ENCODE assay signal across 8 mouse cellular contexts in the genomic region with DNA sequence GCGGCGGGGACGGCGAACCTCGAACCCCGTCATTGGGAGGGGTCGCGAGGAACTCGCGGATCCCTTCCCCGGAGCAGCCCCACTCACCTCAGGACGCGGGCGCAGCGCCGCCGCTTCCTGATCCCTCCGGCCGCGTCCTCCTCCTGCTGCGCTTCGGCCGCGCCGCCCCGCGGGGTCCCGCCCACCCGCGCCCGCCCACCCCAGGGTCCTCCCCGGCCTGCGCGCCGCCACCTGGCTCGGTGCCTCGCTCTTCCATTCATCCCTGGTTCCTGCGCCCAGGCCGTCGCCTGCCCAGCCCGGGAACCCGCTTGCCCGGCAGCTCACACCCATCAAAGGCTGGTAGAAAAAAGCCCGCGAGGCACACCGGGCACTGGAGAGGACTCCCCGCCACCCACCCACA. TPM values are rescaled to one million over a fixed set of nuclear protein-coding genes. Genes with fewer than 3 reads are reported as not detected.
DNase-seq lines count a peak whose midpoint lies in the region; ATAC-seq and TF ChIP-seq lines count a peak whose summit lies in the region.

A gene (minus strand): TSS at position 167 of the 400 bp plus-strand sequence.

- WGBS in forebrain, embryonic 14.5 days: 2% methylated on average over 30 of the region's 47 CpGs
- under 1% methylated on average over 42 of the region's 47 CpGs for WGBS in intestine, postnatal 0 days
- WGBS in midbrain, embryonic 14.5 days: under 1% methylated on average over 47 of the region's 47 CpGs

- H3K4me1 ChIP-seq in forebrain, embryonic 14.5 days (ENCODE audit: control insufficient read depth, insufficient read depth, low read length): peaks cover 5% of the 10 kb centered on the region; the same call in 1 of the 2 replicates
- H3K4me1 ChIP-seq in intestine, postnatal 0 days (replicated peaks; ENCODE audit: control insufficient read depth, insufficient read depth, low read length): no peaks in the 10 kb centered on the region
- H3K4me1 ChIP-seq in midbrain, embryonic 14.5 days (ENCODE audit: control insufficient read depth, insufficient read depth, low read length): 0 out of 2 replicates have a peak, but pooled peaks cover 5% of the 10 kb centered on the region

- peaks cover 39% of the 10 kb centered on the region for H3K27me3 ChIP-seq in forebrain, embryonic 14.5 days (replicated peaks; ENCODE audit: control insufficient read depth, insufficient read depth, low read length)
- H3K27me3 ChIP-seq in intestine, postnatal 0 days (replicated peaks; ENCODE audit: control insufficient read depth, insufficient read depth, low read length): peaks cover 29% of the 10 kb centered on the region
- H3K27me3 ChIP-seq in midbrain, embryonic 14.5 days (ENCODE audit: control insufficient read depth, insufficient read depth, low read length): peaks cover 32% of the 10 kb centered on the region

- H3K9me3 ChIP-seq in forebrain, embryonic 14.5 days (replicated peaks; ENCODE audit: control insufficient read depth, low read length): no peaks in the 10 kb centered on the region
- H3K9me3 ChIP-seq in intestine, postnatal 0 days (ENCODE audit: control insufficient read depth): no peaks in the 10 kb centered on the region
- no peaks in the 10 kb centered on the region for H3K9me3 ChIP-seq in midbrain, embryonic 14.5 days (ENCODE audit: control insufficient read depth, low read length)

- TF ChIP-seq CTCF in intestine, postnatal 0 days (IDR thresholded peaks at IDR 0.05; ENCODE audit: low read depth): no peak

- H3K4me2 ChIP-seq in forebrain, embryonic 14.5 days (ENCODE audit: low read length): peak within 1 kb of the TSS; percentile 67
- peak within 1 kb of the TSS; percentile 74 for H3K4me2 ChIP-seq in intestine, postnatal 0 days (replicated peaks; ENCODE audit: low read depth)
- H3K4me2 ChIP-seq in midbrain, embryonic 14.5 days (ENCODE audit: low read length): peak within 1 kb of the TSS; percentile 58

- H3K9ac ChIP-seq in forebrain, embryonic 14.5 days (ENCODE audit: low read length): peak within 1 kb of the TSS; percentile 51
- 0 out of 2 replicates have a peak within 1 kb of the TSS, but pooled peaks have one; percentile 50 for H3K9ac ChIP-seq in intestine, postnatal 0 days (ENCODE audit: low read depth, low read length)
- peak within 1 kb of the TSS; percentile 42; the same call in 1 of the 2 replicates for H3K9ac ChIP-seq in midbrain, embryonic 14.5 days (replicated peaks; ENCODE audit: low read length)

- H3K36me3 ChIP-seq in forebrain, embryonic 14.5 days (ENCODE audit: control insufficient read depth, insufficient read depth, low read length): no peaks in the 10 kb centered on the region
- H3K36me3 ChIP-seq in intestine, postnatal 0 days (ENCODE audit: control insufficient read depth, insufficient read depth): no peaks in the 10 kb centered on the region
- H3K36me3 ChIP-seq in midbrain, embryonic 14.5 days (ENCODE audit: control insufficient read depth, insufficient read depth, low read length): no peaks in the 10 kb centered on the region

- H3K4me3 ChIP-seq in forebrain, embryonic 14.5 days (ENCODE audit: low read depth, low read length): peak within 1 kb of the TSS; percentile 33
- peak within 1 kb of the TSS; percentile 44 for H3K4me3 ChIP-seq in intestine, postnatal 0 days (ENCODE audit: low read depth, low read length)
- H3K4me3 ChIP-seq in midbrain, embryonic 14.5 days (replicated peaks; ENCODE audit: low read depth, low read length): peak within 1 kb of the TSS; percentile 31

- peak; percentile 30 for DNase-seq in right cerebral cortex, postnatal 4 days
- DNase-seq in right cerebral cortex, postnatal 14 days: no peak
- DNase-seq in forebrain, embryonic 14.5 days (ENCODE audit: low spot score): no peak
- no peak for DNase-seq in midbrain, embryonic 14.5 days
- DNase-seq in ovary, adult 18-20 months (ENCODE audit: low spot score): no peak
- no peak for DNase-seq in right cerebral cortex, postnatal 25 days
- DNase-seq in frontal cortex, adult 2 months (ENCODE audit: extremely low spot score in 1 of 2, low spot score in 1 of 2): no peak

- ATAC-seq in forebrain, embryonic 14.5 days: peak; percentile 34; the same call in 1 of the 2 replicates
- no peak for ATAC-seq in intestine, postnatal 0 days
- no peak for ATAC-seq in midbrain, embryonic 14.5 days (ENCODE audit: low FRiP score, low TSS enrichment)

- H3K27ac ChIP-seq in forebrain, embryonic 14.5 days (ENCODE audit: low read depth, low read length): no peak within 1 kb of the TSS
- no peak within 1 kb of the TSS for H3K27ac ChIP-seq in intestine, postnatal 0 days (ENCODE audit: low read depth, low read length)
- H3K27ac ChIP-seq in midbrain, embryonic 14.5 days (replicated peaks; ENCODE audit: low read depth, low read length): no peak within 1 kb of the TSS

RNA-seq across cellular contexts. Expression of the gene that starts here (rescaled TPM):
- polyA plus RNA-seq in forebrain, embryonic 14.5 days (2014; fragmentation: Nextera tagmentation; extraction: Ambion mirVana): 0.55 and 0.79 TPM in 2 replicates
- polyA plus RNA-seq in intestine, postnatal 0 days (2015; fragmentation: Nextera tagmentation; extraction: Ambion mirVana): 0.70 and 1.0 TPM in 2 replicates
- 0.46 and 0.86 TPM in 2 replicates for polyA plus RNA-seq in midbrain, embryonic 14.5 days (2014; fragmentation: Nextera tagmentation; extraction: Ambion mirVana)
- polyA plus RNA-seq in frontal cortex, adult 2 months (2012; rRNA removed): 1.9 and 2.2 TPM in 2 replicates

Comparison
In these comparisons a context has a peak if more than half of its experiments do, and no peak if none do; other contexts are left out.
1. Peak in ATAC-seq, H3K4me3 ChIP-seq, H3K9ac ChIP-seq and H3K4me2 ChIP-seq in forebrain, embryonic 14.5 days; RNA of the gene not detected or under 1 TPM.